Mouse (Mus musculus) CH12.LX (cell line): ENCODE data around the gene Mogat2.

Source experiments
- CHD2 ChIP-seq: IDR thresholded peaks from 2 replicates; pipeline ENCODE4 v1.6.1; 2011; ENCODE audit warnings: low read length, improper control_type of control experiment
- E2F4 ChIP-seq: IDR thresholded peaks from 2 replicates; pipeline ENCODE4 v1.6.1; 2011; ENCODE audit warnings: low read depth, low read length, improper control_type of control experiment; ENCODE audit not compliant: insufficient replicate concordance
- GABPA ChIP-seq: IDR thresholded peaks from 2 replicates; pipeline ENCODE4 v1.6.1; 2012; ENCODE audit warnings: low read depth, low read length, improper control_type of control experiment, inconsistent platforms; ENCODE audit not compliant: insufficient replicate concordance
- ZNF384 ChIP-seq: IDR thresholded peaks from 2 replicates; pipeline ENCODE4 v1.6.1; 2012; ENCODE audit warnings: low read depth, low read length, improper control_type of control experiment, inconsistent platforms

GRCm38 (mm10) chr7:99200290-99200689 is 38.1 kb downstream of the Mogat2 start:
- no peak for TF ChIP-seq E2F4
- TF ChIP-seq GABPA = no peak
- TF ChIP-seq CHD2 = no peak
- no peak for TF ChIP-seq ZNF384
